Mouse (Mus musculus): ENCODE results near the gene Ugt1a9. TPM values are rescaled to one million over a fixed set of nuclear protein-coding genes. Genes with fewer than 3 reads are reported as not detected.

Ugt1a9 gene
- total RNA-seq (2023), result not detected

GRCm38 (mm10) chr1:88070495-88070894, at the start of gene Ugt1a9:
Gene Ugt1a9 (plus strand): TSS chr1:88070800.

DNA sequence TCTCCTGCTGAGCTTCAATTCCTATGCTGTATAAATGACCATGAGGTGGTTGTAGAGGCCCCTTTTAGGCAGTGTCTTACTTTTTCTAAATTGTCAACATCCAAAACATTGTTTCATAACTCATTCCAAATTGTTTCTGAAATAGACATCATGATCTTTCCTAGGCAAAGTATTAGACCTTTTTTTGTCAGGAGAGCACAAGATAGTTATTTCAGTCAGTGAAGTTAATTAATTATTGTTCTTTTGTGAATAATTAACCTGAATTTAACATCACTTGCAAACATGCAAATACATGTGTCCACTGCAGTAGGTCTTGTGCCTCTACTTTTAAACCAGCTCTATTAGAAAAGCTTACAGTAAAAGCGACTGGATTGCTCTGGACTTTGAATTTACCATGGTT, 15.5 kb upstream of the Ugt1a9 start, which contains the start of gene Ugt1a10:
Gene Ugt1a10, plus strand, starts transcription at position 301 of the 400 bp plus-strand sequence.

DNA sequence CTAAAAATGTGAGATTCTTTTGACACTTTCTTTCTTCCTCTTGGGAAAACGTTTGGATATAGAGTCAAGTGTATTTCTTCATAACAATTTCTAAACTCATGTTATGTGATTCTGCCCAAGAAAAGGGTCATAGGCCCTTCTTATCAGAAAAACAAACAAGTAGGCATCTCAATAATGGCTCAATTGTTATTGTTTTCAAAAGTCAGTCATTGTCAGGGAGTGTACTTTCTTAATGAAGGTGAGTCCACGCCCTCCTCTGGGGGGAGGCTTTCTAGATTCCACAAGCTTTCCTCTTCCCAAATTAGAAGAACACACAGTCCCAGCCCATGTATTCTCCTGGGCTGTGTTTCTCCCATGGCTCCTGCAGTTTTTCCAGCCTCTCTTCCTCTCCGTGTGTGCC, 16.9 kb downstream of the Ugt1a9 start, which contains the start of gene Ugt1a8:
Gene Ugt1a8, plus strand, starts transcription at position 301 of the 400 bp plus-strand sequence.

GRCm38 (mm10) chr1:88094941-88095492, 24.4 kb downstream of the Ugt1a9 start, which contains the start of gene Ugt1a7c:
Gene Ugt1a7c (plus strand): TSS chr1:88095062.

DNA sequence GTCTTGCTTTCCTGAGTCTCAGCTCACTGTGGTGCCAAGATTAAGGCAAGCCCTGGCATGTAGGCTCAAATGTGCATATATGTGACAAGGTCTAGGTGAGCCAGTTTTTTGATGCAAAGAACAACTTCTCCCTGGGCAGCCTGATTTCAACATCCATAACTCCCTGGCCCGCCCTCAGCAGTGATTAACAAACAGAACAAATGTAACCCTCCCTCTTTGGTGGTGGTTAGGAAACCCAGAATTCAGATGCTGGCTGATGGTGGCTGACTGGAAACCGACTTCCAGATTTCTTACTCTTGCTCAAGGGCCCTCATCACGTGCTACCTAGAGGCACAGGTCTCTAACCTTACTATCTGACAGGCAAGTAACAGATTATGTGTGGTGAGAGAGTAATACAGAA, 32.4 kb downstream of the Ugt1a9 start, which contains the start of gene Ugt1a6b:
Gene Ugt1a6b, plus strand, starts transcription at position 234 of the 400 bp plus-strand sequence.

GRCm38 (mm10) chr1:88134457-88135011, 63.9 kb downstream of the Ugt1a9 start, which contains the start of gene Ugt1a6a:
Gene Ugt1a6a (plus strand): TSS chr1:88134809.

DNA sequence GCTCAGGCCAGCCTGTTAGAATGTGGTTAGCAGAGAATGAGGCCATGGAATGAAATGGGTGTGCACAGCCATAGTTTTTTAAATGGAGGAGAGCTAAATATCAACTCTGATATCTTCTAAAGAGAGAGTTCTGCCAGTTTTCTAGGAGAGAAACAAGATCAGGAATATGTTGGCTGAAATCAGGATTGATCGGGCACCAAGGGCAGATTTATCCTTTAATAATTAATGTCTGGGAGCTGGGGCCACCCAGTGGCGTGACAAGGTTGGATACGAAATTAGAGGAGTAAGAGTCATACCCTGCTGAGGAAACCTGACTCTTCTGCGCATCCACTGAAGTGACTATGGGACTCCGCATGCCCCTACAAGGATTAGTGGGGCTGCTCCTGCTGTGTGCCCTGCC, 95.1 kb downstream of the Ugt1a9 start, which contains the start of gene Ugt1a5:
Gene Ugt1a5, plus strand, starts transcription at position 302 of the 400 bp plus-strand sequence.

DNA sequence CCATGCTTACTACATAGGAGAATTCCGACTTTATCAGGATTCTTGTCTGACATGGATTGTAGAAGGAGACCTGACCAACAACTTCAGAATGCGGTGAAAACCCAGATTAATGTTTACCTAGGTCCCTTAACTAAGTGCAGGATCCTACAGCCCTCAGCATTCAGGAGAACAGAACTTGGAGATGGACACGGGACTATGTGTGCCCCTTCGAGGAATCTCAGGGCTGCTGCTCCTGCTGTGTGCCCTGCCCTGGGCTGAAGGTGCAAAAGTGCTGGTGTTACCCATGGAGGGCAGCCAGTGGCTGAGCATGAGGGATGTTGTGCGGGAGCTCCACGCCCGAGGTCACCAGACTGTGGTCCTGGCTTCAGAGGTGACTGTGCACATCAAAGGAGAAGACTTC, 129.9 kb downstream of the Ugt1a9 start, which contains the start of gene Ugt1a2:
Gene Ugt1a2, plus strand, starts transcription at position 146 of the 400 bp plus-strand sequence.

DNA sequence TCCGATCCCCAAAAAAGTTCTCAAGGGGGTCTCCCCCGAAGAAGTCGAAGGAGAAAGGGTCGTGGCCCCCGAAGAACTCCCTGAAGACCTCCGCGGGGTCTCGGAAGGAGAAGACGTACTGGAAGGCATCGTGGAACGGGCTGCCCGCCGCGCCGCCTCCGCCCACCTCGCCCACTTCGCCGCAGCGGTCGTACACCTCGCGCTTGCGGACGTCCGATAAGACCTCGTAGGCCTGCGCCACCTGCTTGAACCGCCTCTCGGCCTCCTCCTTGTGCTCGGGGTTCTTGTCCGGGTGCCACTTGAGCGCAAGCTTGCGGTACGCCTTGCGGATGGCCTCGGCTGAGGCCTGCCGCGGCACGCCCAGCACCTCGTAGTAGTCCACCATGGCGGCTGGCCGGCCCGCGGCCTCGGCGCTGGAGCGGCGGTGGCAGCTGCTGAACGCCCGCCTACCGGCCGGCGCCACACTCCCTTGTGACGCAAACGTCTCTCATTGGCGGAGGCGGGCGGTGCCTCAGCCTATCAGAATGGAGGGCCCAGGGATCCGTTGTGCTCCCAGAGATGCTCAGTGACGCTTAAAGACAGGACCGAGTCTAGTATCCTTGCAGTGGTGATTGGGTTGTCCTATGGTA, 134.8 kb downstream of the Ugt1a9 start, which contains the start of gene Dnajb3:
Gene Dnajb3, minus strand, starts transcription at position 489 of the 629 bp plus-strand sequence.

GRCm38 (mm10) chr1:88211812-88212211, 141.2 kb downstream of the Ugt1a9 start, which contains the start of gene Ugt1a1:
Gene Ugt1a1 (plus strand): TSS chr1:88211959.

DNA sequence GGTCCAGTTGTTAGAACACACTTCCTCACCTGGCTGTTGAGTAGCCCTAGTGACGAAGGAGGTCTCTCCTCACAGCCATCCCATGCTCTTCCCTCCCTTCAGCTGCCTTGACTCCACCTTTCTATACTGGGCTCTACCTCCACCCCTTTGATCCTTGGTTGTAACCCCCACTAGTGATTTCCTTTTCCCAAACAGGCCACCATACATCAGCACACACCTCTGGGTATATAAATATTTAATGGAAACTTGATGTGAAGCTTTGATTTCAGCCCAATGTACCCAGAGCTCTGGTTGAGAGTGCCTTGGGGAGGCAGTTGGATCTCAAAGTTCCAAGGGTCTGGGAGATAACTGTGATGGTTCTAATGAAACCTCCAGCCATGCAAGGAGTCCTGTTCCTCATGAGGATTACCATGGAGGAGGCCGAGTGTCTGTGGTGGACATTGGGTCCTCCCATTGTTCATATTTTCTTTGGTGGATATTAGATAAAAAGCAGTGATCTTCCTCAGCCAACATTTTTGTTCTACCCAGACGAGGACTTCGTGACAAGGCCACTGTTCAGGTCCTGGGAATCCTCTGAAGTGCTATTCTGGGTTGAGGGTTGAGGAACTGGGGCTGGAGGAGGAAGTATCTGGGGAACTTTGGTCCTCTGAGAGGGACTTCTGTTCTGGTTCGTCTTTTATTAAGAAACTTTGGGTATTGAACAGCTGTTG, 156.2 kb downstream of the Ugt1a9 start, which contains the start of gene Mroh2a:
Gene Mroh2a, plus strand, starts transcription at position 317 of the 710 bp plus-strand sequence.

Other genes starting within 250 kb of the Ugt1a9 start
- gene Dgkd, start 217.5 kb upstream of the Ugt1a9 start, total RNA-seq (2023), result 259 TPM
- gene Usp40, start 62.2 kb upstream of the Ugt1a9 start, total RNA-seq (2023), result 28.5 TPM
- not detected for gene Ugt1a10, start 15.4 kb upstream of the Ugt1a9 start, total RNA-seq (2023)
- not detected for gene Ugt1a8, start 17.0 kb downstream of the Ugt1a9 start, total RNA-seq (2023)
- 0.30 TPM for gene Ugt1a7c, start 24.3 kb downstream of the Ugt1a9 start, total RNA-seq (2023)
- 0.59 TPM for gene Ugt1a6b, start 32.5 kb downstream of the Ugt1a9 start, total RNA-seq (2023)
- gene Ugt1a6a, start 64.0 kb downstream of the Ugt1a9 start, total RNA-seq (2023), result 0.86 TPM
- not detected for gene Ugt1a5, start 95.2 kb downstream of the Ugt1a9 start, total RNA-seq (2023)
- gene Ugt1a2, start 129.8 kb downstream of the Ugt1a9 start, total RNA-seq (2023), result not detected
- 1.2 TPM for gene Dnajb3, start 135.0 kb downstream of the Ugt1a9 start, total RNA-seq (2023)
- not detected for gene Ugt1a1, start 141.2 kb downstream of the Ugt1a9 start, total RNA-seq (2023)
- 0.18 TPM for gene Mroh2a, start 156.2 kb downstream of the Ugt1a9 start, total RNA-seq (2023)
- 164 TPM for gene Hjurp, start 206.8 kb downstream of the Ugt1a9 start, total RNA-seq (2023)
- not detected for gene Trpm8, start 206.9 kb downstream of the Ugt1a9 start, total RNA-seq (2023)

Measured in CD4-positive naive resting alpha-beta T cell, adult 57 days (primary cell).